Mouse (Mus musculus): ENCODE results near the gene Tars2.

Tars2 gene

DNA sequence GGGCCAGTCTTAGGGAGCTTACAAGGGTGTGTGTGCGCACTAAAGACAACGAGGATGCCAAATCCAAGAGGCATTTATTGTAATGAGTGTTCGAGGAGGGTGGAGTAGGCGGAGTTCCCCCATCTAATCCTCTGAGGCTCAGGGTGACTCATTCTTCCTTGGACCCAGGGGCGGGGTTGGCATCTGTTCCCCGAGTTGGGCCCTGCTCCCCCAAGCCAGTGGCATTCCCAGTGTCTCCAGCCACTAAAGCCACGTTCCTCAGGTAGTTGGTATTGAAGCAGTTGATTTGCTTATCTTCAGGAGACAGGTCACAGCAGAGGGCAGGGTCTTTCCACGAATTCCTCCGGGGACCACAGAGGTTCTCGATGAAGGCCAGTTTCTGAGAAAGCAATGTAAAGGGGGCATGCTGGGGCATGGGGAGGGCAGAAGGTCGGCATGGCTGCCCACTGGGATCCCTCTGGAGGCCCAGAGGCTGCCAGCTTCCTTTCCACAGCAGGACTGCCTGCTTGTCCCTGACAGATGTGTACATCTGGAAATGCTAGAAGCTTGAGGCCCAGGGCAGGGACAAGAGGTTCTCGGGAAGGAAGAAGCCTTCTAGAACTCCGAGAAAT, 25.8 kb downstream of the Tars2 start:
- no peak for ATAC-seq (ENCODE audit: low TSS enrichment)

DNA sequence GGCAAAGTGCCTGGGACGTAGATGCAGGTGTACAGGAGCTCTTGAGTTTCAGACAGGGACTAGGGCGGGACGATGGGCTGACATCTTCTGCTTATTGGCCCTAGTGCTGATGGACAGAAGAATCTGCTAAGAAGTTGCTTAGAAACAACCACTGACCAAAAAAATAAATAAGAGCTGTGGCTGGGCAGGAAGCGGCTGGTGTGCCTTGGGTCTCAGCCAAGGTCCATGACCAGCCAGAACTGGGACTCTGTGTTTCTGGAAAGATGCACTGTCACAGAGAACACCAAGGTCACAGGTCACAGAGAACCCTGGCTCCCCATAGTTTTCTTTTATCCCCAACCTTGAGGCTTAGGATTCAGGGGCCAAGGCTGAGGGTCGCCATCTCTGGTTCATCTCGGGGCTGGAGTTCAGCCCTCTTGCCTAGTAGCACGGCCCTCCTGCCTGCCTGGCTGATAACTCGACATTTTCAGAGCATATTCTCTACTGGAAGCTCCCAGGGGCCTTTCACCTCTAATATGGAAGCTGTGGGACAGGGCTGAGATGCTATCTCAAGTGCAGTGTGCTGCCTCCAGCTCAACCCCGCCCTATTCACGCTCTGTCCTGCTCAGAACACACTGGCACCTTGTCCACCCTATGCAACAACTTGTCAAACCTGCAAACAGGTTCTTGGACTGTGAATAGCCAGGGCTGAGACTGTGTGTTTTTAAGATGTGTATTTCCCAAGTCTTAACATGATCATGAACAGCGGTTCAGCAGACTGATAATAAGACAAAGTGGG, 27.1 kb downstream of the Tars2 start:
- ATAC-seq (ENCODE audit: low TSS enrichment), result no peak

DNA sequence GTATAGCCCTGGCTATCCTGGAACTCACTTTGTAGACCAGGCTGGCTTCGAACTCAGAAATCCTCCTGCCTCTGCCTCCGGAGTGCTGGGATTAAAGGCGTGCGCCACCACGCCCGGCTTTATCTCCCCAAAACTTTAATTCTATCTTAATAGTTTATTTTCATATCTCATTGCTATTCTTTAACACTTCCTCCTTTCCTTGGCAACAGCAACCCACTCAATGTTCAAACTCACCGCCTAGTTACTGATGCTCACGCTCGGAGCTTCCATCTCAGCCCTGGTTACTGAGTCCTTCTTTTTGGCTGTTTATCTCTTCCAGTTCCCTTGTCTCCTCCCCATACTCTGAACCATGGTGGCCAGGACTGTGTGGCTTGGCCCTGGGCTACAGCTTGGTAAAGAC, 27.7 kb downstream of the Tars2 start:
- peak; percentile 75 for ATAC-seq (ENCODE audit: low TSS enrichment)

DNA sequence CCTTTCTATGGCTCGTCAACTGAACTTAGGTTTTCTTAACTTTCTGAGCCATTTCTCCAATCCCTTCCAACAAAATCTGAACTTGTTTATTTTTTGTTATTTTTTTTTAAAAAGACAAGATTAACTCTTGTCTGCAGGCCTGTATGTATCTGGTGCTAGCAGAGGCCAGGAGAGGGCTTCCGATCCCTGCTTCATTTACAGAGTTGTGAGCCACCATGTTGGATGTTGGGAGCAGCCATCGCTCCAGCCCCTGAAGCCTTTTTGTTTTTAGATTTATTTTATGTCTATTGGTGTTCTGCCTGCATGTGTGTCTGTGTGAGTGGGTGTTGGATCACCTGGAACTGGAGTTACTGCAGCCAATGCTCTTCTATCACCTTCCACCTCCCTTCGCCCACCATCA, 28.2 kb downstream of the Tars2 start:
- no peak for ATAC-seq (ENCODE audit: low TSS enrichment)

DNA sequence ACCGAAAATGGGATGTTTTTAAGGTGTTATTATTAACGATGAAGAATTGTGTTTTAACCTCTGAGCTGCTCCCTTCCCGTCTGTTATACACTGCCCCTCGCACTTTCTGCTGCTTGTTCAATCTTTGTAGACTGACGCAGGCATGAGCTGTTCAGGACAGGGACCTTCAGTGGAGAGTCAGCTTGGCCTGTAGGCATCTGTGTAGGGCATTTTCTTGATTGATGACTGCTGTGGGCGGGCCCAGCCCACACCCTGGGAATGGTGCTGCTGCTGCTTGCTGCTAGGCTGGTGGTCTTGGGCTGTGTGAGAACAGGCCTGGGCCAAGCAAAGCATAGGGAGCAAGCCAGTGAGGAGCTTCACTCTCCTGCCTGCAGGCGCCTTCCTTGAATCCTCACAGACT, 29.6 kb downstream of the Tars2 start:
- ATAC-seq (ENCODE audit: low TSS enrichment), result no peak

DNA sequence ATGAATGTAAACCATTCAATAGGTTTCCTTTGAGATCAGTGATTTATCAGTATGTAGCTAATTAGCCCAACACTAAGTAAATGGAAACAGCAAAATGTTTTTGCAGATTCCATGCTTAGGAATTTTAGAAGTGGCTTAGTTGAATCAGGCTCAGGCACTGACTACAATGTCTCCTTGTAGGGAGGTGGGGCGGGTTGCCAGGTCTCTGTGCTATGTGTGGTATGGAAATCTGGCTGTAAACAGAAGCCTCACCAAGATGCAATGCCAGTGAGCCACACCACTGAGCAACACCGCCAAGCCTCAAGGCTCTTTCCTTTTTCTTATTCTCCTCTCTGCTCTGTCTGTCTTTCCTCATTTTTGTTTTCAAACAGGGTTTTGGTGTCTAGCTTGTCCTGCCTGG, 31.1 kb downstream of the Tars2 start:
- no peak for ATAC-seq (ENCODE audit: low TSS enrichment)

DNA sequence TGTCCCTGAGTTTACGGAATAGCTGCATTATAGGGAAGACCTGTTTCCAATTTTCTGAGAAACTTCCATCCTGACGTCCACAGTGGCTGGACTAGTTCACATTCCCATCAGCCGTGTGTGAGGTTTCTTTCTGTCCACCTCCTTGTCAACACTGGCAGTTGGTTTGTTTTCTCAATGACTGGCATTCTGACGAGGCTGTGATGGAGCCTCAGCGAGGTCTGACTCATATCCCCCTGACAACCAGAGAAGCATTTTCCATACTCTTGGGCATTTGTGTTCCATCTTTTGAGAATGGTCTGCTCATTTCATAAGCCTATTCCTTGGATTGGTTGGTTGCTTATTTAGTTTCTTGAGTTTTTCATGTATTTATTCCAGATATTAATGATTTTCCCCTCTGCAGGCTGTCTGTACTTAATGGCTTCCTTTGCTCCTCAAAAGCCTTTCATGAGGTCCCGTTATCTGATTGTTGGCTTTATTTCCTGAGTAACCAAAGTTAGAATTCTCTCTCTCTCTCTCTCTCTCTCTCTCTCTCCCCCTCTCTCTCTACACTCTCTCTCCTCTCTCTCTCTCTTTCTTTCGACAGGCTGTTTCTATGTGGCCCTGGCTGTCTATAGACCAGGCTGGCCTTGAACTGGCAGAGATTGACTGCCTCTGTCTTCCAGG, 33.2 kb downstream of the Tars2 start:
- ATAC-seq (ENCODE audit: low TSS enrichment), result no peak

DNA sequence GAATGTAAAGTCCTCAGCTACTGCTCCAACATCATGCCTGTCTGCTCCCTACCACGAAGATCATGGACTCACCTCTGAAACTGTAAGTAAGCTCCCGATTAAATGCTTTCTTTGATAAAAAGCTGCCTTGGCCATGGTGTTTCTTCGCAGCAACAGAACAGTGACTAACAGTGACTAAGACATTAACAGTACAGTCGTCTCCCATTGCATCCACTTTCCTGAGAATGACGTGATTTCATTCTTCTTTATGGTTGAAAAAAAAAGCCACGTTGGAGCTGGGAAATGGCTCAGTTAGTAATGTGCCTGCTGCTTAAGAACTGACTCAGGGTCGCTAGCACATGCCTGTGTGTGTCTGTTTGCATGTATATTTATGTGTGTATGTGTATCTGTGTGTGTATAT, 34.1 kb downstream of the Tars2 start:
- no peak for ATAC-seq (ENCODE audit: low TSS enrichment)

DNA sequence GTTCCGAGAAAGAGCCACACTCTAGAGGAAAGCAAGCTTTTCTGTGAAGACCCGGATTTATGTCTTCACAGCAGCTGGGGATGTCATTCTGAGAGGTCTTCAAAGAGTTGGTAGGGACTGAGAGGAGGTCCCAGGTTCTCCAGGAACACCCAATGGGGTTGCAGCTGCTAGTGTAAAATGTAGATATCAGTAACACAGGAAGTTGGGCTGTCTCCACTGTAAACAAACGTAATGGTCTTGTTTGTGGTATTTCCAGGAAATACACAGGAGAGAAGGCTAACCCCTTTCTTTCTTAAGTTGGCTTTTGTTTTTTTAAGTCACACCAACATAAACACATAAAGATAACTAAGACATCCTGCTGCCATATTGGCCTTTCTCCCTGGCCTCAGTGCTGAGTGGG, 37.6 kb downstream of the Tars2 start:
- no peak for ATAC-seq (ENCODE audit: low TSS enrichment)

DNA sequence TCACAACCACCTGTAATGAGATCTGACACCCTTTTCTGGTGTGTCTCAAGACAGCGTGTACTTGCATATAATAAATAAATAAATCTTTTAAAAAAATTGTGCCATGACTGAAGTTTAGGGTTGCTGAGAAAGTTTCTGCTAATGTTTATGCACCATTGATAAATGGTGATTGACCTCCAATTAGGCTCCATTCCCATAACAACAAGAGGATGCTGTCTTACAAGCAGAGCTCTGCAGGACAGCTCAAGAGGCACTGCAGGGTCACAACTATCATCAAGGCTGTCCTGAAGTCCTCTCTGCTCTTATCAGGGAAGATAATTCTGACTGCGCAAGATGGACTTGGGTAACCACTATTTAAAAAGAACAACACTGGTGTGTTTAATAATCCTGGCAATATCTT, 41.9 kb downstream of the Tars2 start:
- ATAC-seq (ENCODE audit: low TSS enrichment), result no peak

DNA sequence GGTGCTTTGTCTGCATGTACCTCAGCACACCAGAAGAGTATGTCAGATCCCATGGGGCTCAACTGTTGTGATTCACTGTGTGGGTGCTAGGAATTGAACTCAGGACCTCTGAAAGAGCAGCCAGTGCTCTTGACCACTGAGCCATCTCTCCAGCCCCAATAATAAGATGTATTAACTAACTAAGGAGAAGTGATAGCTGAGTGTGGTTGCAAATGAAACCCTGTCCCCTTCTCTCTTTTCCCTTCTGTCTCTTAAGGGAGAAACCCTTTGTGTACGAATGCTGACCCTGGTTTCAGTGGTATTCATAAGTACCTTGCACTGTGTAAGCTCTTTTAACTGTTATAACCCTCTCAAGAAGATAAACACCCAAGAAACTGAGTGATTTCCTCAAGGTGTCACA, 43.9 kb downstream of the Tars2 start:
- no peak for ATAC-seq (ENCODE audit: low TSS enrichment)

DNA sequence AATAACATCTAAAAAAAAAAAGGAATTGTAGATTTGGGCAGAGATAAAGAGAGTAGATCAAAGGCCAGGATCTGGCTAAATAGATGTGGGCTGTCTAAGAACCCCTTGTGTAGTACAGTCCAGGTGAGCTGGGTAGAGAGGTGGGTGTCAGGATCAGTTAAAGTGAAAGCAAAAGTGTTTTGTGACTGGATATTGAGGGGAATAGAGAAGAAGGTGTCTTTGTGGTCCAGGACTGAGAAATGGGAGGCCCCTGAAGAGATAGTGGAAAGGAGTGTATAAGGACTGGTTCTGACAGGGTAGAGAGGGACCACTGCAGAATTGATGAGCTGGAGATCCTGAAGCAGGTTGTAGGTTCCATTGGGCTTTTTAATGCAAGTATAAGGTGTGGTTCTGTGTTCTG, 50.0 kb downstream of the Tars2 start:
- ATAC-seq (ENCODE audit: low TSS enrichment), result no peak

DNA sequence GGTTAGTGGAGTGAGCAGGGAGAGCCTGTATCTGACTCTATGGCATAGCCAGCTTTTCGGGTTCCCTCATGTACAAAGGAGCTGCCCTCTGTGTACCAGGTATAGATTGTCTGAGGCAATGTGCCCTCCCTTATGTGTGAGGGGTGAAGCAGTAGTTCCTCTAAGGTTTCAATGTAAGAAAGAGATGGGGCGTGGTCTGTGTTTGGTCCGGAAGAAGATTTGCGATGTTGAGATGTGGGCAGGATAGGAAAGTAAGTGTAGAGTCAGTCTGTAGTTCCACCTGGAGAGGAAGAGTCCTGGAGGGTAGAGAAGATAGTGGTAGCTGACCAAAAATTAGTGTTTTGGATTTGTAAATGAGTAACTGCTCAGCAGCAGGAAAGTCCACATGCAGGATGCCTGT, 51.0 kb downstream of the Tars2 start:
- no peak for ATAC-seq (ENCODE audit: low TSS enrichment)

DNA sequence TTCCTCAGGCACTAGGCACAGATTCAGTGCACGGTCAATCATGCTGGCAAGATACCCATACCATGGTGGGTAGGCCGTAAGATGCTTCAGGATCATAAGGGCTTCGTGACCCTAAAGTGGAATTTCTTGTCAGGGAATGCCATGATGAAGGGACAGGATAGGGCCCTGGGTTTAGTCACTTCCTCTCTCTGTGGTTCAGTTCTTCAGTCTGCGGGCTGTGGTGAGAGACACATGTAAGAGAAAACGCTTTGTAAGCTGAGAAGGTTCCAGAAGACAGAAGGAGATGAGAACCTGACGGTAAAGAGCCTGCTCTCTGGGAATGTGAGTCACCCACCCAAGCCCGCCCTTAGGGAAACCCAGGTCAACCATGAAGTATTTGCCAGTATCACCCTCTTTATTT, 52.5 kb downstream of the Tars2 start:
- ATAC-seq (ENCODE audit: low TSS enrichment), result no peak

DNA sequence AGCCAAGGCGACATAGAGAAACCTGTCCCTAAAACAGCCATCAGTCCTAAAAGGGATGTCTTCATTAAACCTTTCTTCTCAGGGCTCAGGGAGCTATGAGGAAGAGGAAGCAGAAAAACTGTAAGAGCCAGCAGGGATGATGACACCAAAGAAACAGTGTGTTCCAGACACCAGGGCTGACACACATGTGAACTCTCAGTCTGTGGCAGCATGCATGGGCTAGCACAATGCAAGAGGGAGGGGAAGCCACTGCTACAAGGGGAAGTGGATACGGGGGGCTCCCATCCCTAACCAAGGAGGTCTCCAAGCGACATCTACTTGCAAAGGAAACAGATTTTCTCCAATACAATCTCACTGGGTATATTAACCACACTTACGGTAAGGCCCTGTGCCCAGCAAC, 53.7 kb downstream of the Tars2 start:
- ATAC-seq (ENCODE audit: low TSS enrichment), result no peak

DNA sequence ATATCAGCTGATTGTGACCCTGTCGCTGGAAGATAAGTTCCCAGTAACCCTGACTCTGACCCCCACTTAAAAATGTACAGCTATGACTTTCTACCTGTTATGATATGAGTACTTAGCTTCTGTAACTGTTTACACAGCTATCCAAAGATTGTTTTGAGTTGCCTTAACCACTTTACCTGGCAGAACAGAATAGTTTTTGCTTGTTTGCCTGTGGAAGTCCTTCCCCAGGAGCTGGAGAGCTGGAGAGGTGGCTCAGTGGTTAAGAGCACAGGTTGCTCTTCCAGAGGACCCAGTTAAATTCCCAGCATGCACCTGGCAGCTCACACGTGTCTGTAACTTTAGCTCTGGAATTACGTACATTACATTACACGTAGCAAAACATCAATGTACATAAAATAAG, 55.4 kb downstream of the Tars2 start:
- ATAC-seq (ENCODE audit: low TSS enrichment), result no peak

DNA sequence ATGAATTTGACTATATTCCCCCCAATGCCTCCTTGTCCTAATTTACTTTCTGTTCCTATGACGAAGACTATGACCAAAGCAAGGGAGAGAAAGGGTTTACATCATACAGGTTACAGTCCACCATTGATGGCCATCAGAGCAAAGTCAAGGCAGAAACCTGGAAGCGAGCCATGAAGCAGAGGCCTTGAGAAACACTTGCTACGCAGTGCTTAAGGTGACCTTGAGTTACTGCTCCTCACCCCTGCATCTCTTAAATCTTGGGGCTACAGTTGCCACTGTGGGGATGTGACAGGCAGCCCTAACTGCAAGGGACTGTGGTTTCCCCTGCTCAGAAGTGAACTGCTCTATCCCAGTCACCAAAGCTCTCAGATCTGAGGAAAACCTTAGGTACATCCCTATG, 56.7 kb downstream of the Tars2 start:
- no peak for ATAC-seq (ENCODE audit: low TSS enrichment)

DNA sequence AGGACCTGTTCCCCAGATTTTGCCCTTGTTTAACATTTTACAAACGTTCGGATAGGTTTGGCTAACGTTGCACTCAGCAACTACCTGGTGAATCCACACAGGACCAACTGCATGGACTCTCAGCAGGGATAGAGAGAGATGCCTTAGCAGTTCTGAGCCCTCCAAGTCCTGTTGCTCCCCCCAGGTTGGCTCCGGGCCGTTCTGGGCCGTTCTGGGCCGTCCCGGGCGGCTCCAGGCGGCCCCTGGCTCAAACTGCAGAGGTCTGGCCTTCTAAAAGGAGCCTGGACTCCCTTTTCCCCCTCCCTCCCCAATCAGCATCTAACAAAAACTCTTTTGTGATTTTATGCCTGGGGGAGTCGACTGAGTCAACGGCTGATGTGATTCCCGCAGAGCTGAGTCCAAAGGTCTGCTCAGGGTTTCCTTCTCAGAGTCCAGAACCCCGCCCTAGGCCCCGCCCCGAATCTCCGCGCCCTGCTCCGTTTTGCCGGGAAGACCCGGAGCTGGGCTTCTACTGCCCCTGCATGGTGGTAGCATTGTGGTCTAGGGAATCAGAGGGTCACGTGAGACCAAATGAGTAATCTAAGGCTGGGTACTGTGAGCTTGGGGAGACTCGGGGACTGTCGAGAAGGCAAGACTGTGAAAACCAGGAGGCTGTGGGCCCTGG, 58.0 kb downstream of the Tars2 start:
- peak; percentile 79 for ATAC-seq (ENCODE audit: low TSS enrichment)

DNA sequence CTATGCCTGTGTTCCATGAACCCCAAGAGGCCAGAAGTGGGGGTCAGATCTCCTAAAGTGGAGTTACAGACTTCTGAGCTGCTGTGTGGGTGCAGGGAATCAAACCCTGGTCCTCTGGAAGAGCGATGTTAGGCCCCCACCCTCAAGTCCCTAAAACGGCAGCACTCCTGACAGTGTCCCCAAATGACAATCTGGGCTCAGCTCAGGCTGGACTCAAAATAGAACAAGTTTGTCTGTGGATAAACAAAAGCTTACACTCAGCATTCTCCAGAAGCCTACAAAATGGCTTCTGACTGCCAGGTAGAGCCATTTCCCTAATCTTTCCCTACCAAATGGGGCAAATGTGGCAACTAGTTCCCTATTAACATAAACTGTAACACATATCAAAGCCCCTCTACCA, 58.9 kb downstream of the Tars2 start:
- ATAC-seq (ENCODE audit: low TSS enrichment), result no peak

DNA sequence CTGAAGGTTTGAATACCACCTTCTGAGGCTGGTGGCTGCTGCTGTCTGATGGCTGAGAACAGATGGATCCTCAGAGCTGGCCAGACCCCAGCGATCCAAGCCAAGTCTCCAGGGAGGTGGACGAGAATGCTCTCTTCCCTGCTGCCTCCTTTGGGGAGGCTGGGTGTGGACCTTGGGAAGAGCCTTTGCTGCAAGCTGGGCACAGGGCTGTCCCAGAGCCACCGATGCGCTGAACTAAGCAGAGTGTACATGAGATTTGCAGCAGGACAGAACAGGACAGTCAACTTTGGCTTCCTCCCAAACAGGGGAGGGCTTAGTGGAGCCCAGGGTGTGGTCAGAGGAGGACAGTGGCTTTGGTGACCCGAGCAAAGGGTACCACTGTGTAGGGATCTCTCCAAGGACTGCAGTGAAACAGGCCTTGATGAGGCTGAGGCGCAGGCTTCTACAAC, 59.7 kb downstream of the Tars2 start:
- ATAC-seq (ENCODE audit: low TSS enrichment), result no peak

DNA sequence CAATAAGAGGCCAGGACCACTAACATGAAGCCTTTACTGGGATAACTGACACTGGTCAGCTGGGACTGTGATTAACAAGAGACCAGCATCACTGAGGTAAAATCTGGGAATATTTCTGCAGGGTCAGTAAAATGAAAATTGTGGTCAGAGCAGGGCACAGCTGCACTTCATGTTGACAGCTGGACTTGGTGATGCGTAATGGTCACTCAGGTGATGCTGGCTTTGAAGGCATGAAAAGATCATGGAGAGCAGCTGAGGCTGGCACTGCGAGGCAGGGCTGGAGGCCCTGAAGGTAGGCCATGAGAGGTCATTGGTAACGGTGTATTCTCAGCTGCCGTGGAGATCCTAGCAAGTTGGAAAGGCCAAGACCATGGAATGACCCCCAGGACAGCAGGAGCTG, 61.7 kb downstream of the Tars2 start:
- no peak for ATAC-seq (ENCODE audit: low TSS enrichment)

DNA sequence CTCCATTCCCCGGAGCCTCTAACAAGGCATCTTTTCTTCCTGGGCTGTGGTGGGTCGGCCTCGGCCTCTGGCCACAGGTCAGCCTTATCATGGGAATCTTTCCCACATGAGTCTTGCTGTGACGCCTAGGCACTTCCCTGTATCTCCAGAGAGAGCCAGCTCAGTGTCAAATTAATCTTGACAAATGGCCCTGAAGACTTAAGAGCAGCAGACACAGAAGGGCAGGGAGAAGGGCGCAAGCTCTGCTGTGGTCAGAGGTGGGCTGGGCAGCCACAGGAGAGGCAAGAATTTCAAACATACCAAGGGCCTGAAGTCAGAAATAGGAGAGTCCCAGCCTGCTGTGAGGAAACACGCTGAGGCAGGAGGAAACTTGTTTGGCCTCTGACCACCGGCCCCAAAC, 63.6 kb downstream of the Tars2 start:
- no peak for ATAC-seq (ENCODE audit: low TSS enrichment)

DNA sequence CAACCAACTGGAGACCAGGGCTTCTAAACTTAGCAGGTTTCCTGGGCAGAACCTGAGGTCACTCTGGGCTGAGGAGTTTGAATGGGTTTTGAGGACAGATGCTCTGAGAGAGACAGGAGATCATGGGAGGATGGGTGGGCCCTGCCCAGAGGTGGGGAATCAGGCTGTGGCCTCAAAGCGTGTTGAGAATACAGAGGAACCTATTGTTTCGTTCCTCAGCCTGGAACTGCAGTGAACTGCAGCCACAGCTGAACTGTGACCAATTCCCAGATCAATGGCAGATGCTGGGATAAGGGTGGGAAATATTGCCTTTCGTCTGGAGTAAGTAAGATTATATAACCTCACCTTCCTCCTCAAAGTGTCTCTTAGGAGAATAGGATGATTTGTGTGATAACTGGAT, 64.2 kb downstream of the Tars2 start:
- no peak for ATAC-seq (ENCODE audit: low TSS enrichment)

All from frontal cortex, adult (tissue).